Mouse (Mus musculus) c-Kit-positive CD71-negative TER-119-negative erythroid progenitor cells, embryonic 14.5 days (primary cell): ENCODE results near the gene Rhof.

Experiments
- DNase-seq: peaks from one replicate; pipeline ENCODE4 v3.0.0-alpha.2; 2013; ENCODE audit warnings: low read depth

Gene Rhof

GRCm38 (mm10) chr5:123110296-123110721 is 22.2 kb downstream of the Rhof start:
- no peak for DNase-seq

- no peak for DNase-seq
These were observed 22.9 kb downstream of the Rhof start for GRCm38 (mm10) chr5:123109452-123110203.

DNA sequence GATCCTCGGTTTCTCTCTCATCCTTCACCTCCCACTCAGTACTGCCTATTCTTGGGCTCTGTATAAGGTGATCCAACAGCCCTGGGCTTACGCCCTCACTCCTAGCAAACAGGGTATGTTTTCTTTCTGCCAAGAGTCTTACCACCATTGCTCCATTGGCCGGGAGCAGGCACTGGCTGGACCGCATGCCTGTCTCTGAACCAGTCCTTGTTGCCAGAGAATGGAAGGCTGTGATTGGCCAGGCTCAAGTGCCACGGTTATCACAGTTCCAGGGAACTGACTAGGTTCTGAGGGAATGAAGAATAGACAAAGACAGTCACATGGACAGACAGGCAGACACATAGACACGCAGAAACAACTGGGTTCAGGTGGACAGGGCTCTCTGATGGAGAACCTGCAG is 27.7 kb downstream of the Rhof start:
- DNase-seq, result no peak

GRCm38 (mm10) chr5:123103556-123103955 is 28.9 kb downstream of the Rhof start:
- DNase-seq, result no peak

- DNase-seq, result no peak
These were observed 30.1 kb downstream of the Rhof start for GRCm38 (mm10) chr5:123102376-123102775.

DNA sequence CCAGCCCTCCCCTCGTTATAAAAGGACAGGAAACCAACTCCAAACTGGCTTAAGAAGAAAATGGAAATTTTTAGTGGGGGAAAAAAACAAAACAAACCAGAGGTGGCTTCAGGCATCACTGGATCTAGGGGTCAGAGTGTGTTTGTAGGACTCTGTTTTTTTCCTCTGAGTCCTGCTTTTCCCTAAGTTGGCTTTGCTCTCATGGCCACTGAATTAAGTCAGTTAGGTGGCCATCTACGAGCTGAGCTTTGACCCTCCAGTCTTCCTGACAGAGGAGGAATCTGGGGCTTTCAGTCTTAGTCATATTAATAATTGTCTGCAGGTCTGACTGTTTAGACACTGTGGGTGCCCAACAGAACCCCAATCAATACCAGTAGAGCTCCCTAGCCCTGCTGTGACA is 34.0 kb downstream of the Rhof start:
- no peak for DNase-seq

- no peak for DNase-seq
These were observed 36.2 kb downstream of the Rhof start for GRCm38 (mm10) chr5:123096299-123096698.

DNA sequence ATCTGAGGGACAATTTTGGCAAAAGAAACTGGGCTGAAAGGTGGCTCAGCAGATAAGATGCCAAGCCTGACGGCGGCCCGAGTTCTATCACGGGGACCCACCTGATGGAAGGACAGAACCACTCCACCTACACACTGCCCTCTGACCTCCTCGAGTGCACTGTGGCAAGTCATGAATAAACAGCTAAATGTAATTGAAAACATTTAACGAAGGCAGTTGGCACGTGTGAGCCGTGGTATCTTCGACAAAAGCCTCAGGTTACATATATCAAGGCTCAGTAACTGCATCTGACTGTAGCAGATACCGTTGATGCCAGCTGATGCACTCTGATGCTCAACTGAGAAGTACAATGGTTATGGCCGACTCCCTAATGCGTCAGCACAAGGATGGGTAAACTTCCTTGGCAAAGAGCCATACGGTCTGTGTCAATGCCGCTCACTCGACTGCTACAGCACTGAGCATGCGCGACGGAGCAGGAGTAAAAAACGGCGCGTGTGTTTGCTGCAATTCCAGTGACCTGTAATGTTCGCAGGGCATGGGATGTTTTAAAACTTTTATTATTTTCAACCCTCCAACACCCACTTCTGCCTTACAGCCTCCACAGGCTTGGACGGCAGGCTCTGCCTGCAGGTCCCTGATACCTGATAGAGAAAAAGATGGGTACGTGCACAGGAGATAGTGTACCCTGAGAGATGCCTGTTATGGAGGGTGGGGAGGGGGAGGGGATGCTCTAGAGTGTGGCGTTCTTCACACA is 38.1 kb downstream of the Rhof start:
- DNase-seq, result no peak

GRCm38 (mm10) chr5:123093077-123093633 is 39.3 kb downstream of the Rhof start:
- no peak for DNase-seq

GRCm38 (mm10) chr5:123090560-123091306 is 41.8 kb downstream of the Rhof start:
- DNase-seq, result no peak

DNA sequence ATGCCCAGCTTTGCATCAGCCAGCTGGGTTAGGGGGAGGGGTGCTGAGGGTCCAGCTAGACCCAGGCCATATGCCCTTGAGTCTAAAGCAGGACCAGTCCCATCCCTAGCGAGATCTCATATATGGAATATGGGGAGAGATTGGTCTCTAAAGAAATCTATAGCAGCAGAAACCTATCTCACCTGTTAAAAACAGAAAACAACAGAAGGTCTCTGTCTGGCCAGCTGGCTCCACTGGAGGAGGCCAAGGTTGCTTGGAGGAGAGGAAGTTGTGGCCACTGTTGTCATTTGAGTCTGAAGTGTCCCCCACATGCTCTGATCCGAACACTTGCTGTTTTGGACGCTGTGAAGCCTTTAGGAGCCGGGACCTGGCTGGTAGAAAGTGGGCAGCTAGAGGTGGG is 43.7 kb downstream of the Rhof start:
- DNase-seq, result no peak

DNA sequence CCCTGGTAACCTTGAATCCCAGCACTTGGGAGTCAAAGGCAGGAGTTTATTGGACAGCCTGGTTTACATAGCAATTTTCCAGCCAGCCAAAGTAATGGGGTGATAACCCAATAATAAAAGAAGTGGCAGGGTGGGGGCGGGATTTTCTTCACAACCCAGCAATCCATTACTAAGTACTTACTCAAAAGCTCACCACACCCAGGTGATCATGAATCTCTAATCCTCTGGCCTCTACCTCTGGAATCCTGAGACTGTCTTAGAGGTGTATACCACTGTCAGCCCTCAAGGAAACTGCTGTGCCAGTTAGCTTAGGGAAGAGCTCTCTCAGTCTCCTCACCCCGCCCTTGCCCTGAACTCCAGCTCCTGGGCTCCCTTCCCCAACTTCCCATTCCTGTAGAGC is 46.0 kb downstream of the Rhof start:
- no peak for DNase-seq

- DNase-seq, result no peak
These were observed 49.0 kb downstream of the Rhof start for GRCm38 (mm10) chr5:123083340-123084050.

DNA sequence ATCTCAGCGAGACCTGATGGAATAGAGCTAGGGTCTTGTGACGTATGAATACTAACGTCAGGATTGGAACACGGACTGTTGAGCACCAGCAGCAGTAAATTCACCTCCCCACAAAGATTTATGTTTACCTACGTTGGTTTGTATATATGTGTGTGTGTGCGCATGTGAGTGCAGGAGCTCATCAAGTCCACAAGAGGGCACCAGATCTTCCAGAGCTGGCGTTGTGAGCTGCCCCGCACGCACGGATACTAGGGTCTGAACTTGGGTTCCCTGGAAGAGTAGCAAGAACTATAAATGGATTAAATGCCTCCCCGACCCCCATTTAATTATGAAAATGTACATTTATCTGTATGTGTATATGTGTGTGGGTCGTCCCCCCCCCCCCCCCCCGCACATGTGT is 52.0 kb downstream of the Rhof start:
- no peak for DNase-seq

DNA sequence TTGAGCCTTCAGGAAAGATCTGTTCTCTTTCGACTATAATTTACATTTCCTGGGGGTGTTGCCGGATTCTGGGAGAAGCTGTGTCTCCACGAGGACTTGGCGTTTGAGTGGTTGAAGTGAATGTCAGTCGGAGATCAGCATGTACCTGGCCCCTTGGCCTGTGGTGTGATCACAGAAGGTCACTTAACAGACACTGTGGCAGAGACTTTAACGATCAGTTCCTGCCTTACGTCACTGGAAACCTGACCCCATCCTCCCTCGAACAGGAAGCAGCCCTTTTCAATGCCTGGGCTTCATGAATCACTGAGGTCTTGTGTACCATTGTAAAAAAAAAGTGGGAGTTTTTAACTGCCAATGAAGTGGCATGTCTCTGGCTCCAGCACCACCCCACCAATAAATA is 52.5 kb downstream of the Rhof start:
- DNase-seq, result no peak

- no peak for DNase-seq
These were observed 52.9 kb downstream of the Rhof start for GRCm38 (mm10) chr5:123079568-123079967.

GRCm38 (mm10) chr5:123076419-123077281 is 55.8 kb downstream of the Rhof start:
- DNase-seq, result no peak

DNA sequence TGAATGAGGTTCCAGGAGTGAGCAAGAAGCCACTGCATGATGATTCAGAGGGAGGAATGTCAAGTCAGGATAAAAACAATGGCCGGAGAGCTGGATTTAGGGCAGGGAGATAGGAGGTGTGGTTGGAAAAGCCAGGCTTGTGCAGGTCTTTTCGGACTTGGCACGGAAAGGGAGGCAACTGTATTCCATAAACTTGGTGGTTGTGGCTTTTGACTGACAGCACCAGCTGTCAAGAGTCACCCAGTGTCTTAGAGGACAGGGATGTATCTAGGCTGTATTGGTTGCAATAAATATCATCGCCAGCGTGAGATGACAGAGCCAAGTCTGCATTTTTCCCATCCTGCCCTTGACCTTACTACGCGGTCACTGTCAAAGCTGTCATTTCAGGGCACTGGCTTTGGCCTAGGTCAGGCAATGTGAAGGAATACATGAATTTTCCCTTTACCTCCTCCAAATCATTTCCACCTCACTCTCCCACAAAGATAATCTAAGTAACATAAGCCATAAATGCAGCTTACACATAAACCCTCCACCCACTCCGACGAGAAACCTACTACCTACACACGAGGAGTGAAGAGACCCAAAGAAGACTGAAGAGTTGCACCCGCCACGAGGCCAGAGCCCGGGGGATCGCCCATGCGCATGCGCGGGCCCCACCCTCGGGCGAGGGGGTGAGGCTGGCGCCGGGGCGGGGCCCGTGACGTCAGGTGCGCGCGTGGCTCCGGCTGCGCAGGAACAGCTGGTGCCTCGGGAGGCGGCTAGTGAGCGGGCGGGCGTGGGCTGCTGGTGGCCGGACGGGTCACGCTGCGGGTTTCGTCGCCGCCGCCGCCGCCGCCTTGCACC is 56.7 kb downstream of the Rhof start:
- DNase-seq, result peak; percentile 72

GRCm38 (mm10) chr5:123068714-123069113 is 63.8 kb downstream of the Rhof start:
- DNase-seq, result no peak

DNA sequence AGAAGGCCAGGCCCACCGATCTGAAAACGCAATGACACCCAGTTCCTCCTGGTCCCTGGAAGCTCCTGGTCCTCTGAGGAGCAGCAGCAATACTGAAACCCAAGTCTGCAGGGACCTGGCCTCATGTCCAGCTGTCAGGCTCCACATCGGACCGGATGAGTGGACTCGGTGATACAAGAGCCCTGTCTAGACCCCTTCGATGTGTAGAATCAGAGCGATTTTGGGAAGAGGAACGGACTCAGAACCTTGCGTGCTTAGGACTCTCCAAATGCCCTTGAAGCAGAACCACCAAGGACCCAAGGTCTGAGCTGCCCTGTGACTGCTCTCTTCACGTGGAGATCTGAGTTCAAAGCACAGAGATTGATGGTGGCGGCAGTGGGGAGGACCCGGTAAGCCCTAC is 64.4 kb downstream of the Rhof start, which contains the start of gene Tmem120b:
Gene Tmem120b (plus strand): TSS at position 301 of the 400 bp plus-strand sequence.
- no peak for DNase-seq
